Mouse (Mus musculus) midbrain, embryonic 12.5 days (tissue): ENCODE measurements around the gene Farsa. TPM values are rescaled to one million over a fixed set of nuclear protein-coding genes. Genes with fewer than 3 reads are reported as not detected.

Experiments
- ATAC-seq: fragments of 200-750 bp; cut with Nextera tagmentation; 2 replicates; pipeline ENCODE4 v1.8.0; 2017; ENCODE audit warnings: low read depth, moderate TSS enrichment, moderate library complexity; ENCODE audit not compliant: low FRiP score
- H3K27ac ChIP-seq: fragments of 300-500 bp; sonication (generic); replicated peaks from 2 replicates; pipeline ENCODE4 v1.5.1; 2016; ENCODE audit warnings: mild to moderate bottlenecking
- H3K27me3 ChIP-seq: fragments of 300-500 bp; sonication (generic); 2 replicates; pipeline ENCODE4 v1.6.1; 2016; ENCODE audit warnings: mild to moderate bottlenecking
- H3K36me3 ChIP-seq: fragments of 300-500 bp; sonication (generic); 2 replicates; pipeline ENCODE4 v1.6.1; 2016
- H3K4me1 ChIP-seq: fragments of 300-500 bp; sonication (generic); 2 replicates; pipeline ENCODE4 v1.6.1; 2016
- H3K4me2 ChIP-seq: fragments of 300-500 bp; sonication (generic); replicated peaks from 2 replicates; pipeline ENCODE4 v1.6.1; 2016; ENCODE audit warnings: mild to moderate bottlenecking, moderate library complexity
- H3K4me3 ChIP-seq: fragments of 300-500 bp; sonication (generic); 2 replicates; pipeline ENCODE4 v1.5.1; 2016; ENCODE audit warnings: mild to moderate bottlenecking
- H3K9ac ChIP-seq: fragments of 300-500 bp; sonication (generic); replicated peaks from 2 replicates; pipeline ENCODE4 v1.6.1; 2016; ENCODE audit warnings: mild to moderate bottlenecking, moderate library complexity
- H3K9me3 ChIP-seq: fragments of 300-500 bp; sonication (generic); 2 replicates; pipeline ENCODE4 v1.6.1; 2016; ENCODE audit warnings: mild to moderate bottlenecking
- WGBS: fragments of 180-500 bp; shearing (Covaris S2); methylation state at CpG from one replicate; pipeline ENCODE4 v1.1.7; 2016; 5-methylcytosine and 5-hydroxymethylcytosine counted together
- microRNA-seq: library from miRNA; unstranded; fragments of <30 nt; microRNA quantifications from one replicate; pipeline ENCODE4, GENCODE M21; 2017
- polyA plus RNA-seq: library from polyadenylated mRNA; unstranded; fragments of >200 nt; fragmentation: Nextera tagmentation; extraction: Ambion mirVana; gene quantifications from 2 replicates; pipeline ENCODE4 v1.2.1, GENCODE M21; 2016

Farsa gene
- polyA plus RNA-seq, 1 experiment from 2014 or later: 105 TPM

DNA sequence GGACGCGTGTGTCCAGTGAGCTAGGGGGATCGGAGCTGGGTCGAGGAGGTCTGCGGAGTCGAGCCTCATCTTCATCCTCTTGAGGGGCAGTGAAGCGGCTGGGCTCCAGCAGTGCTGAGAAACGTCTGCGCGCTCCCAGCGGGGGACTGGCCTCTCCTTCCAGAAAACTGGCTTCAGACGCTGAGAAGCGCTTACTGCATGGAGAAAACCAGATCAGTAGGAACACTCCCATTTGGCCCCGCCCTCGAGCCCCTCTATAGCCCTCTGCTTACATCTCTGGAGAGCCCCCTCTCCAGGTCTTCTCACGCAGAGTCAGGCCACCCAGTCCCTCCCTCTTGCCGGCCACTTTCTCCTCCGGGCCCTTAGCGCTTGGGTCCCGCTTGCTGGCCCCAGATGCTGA, 61.0 kb downstream of the Farsa start:
- H3K36me3 ChIP-seq: peaks cover 76% of the 10 kb centered on the region
- H3K9ac ChIP-seq: no peak overlapping the region
- no peak overlapping the region for H3K27ac ChIP-seq
- peaks cover 77% of the 10 kb centered on the region for H3K27me3 ChIP-seq
- no peak for ATAC-seq
- H3K4me3 ChIP-seq: no peak overlapping the region
- peaks cover 4% of the 10 kb centered on the region; the same call in 1 of the 2 replicates for H3K9me3 ChIP-seq
- no peak overlapping the region for H3K4me2 ChIP-seq
- WGBS: 24% methylated on average over 20 of the region's 20 CpGs
- H3K4me1 ChIP-seq: peaks cover 7% of the 10 kb centered on the region

DNA sequence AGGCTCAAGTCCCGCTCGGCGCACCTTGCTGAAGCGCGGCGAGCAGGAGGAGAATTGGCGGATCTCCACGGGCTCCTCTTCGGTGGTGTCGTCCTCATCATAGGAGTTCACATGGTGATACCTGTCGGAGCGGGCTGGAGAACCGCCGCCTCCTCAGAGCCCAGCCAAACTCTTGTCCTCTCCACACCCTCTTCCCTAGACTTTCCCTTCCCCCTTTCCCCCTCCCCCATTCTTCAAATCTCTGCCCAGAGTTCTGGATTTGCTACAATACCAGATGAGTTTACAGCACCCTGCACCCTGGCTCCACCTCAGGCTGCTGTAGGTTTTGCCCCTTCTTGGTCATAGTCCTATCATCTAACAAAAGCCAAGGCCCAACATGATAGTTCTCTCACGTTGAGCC, 61.9 kb downstream of the Farsa start:
- Histone ChIP-seq H3K27ac (no peak overlapping the region), H3K9me3 (peaks cover 4% of the 10 kb centered on the region; the same call in 1 of the 2 replicates), H3K4me3 (no peak overlapping the region), H3K27me3 (peaks cover 69% of the 10 kb centered on the region), H3K4me1 (no peaks in the 10 kb centered on the region), H3K4me2 (no peak overlapping the region), H3K36me3 (peaks cover 75% of the 10 kb centered on the region), H3K9ac (no peak overlapping the region)
- ATAC-seq: no peak
- 92% methylated on average over 15 of the region's 15 CpGs for WGBS

Small RNA genes lying within 50 kb of the gene (microRNA-seq; reads per million reads assigned to microRNA genes)
- gene Mir7069: 5.6 reads per million, percentile 20 among the genes with 10 or more reads in this experiment

Other genes starting within 250 kb of the Farsa start
- gene Ier2, start 194.1 kb upstream of the Farsa start, polyA plus RNA-seq: 47.1 and 47.4 TPM in 2 replicates
- 53.6 and 58.8 TPM in 2 replicates for gene Trmt1, start 170.7 kb upstream of the Farsa start, polyA plus RNA-seq
- gene Nacc1, start 169.1 kb upstream of the Farsa start, polyA plus RNA-seq: 20.8 and 25.0 TPM in 2 replicates
- 3.5 and 5.6 TPM in 2 replicates for gene Lyl1, start 155.5 kb upstream of the Farsa start, polyA plus RNA-seq
- 2.0 and 2.4 TPM in 2 replicates for gene G430095P16Rik, start 134.0 kb upstream of the Farsa start, polyA plus RNA-seq
- gene Nfix, start 56.6 kb upstream of the Farsa start, polyA plus RNA-seq: 6.6 and 8.5 TPM in 2 replicates
- gene Dand5, start 34.2 kb upstream of the Farsa start, polyA plus RNA-seq: 5.0 and 6.1 TPM in 2 replicates
- 36.1 and 36.6 TPM in 2 replicates for gene Gadd45gip1, start 25.5 kb upstream of the Farsa start, polyA plus RNA-seq
- 104 and 110 TPM in 2 replicates for gene Rad23a, start 16.3 kb upstream of the Farsa start, polyA plus RNA-seq
- 640 and 681 TPM in 2 replicates for gene Calr, start 10.1 kb upstream of the Farsa start, polyA plus RNA-seq
- 42.1 and 44.9 TPM in 2 replicates for gene Syce2, start 15.1 kb downstream of the Farsa start, polyA plus RNA-seq
- 33.1 and 33.9 TPM in 2 replicates for gene Gcdh, start 36.9 kb downstream of the Farsa start, polyA plus RNA-seq
- gene Klf1, start 44.9 kb downstream of the Farsa start, polyA plus RNA-seq: 4.3 and 4.5 TPM in 2 replicates
- 8.9 and 9.4 TPM in 2 replicates for gene Dnase2a, start 51.6 kb downstream of the Farsa start, polyA plus RNA-seq
- gene Mast1, start 80.4 kb downstream of the Farsa start, polyA plus RNA-seq: 29.3 and 34.3 TPM in 2 replicates
- 1.3 and 1.7 TPM in 2 replicates for gene Rtbdn, start 90.0 kb downstream of the Farsa start, polyA plus RNA-seq
- not detected in 2 replicates for gene Gm49661, start 112.4 kb downstream of the Farsa start, polyA plus RNA-seq
- gene Prdx2, start 112.6 kb downstream of the Farsa start, polyA plus RNA-seq: 1,292 and 1,309 TPM in 2 replicates
- gene Rnaseh2a, start 112.8 kb downstream of the Farsa start, polyA plus RNA-seq: 91.9 and 98.7 TPM in 2 replicates
- 6.0 and 6.5 TPM in 2 replicates for gene Junb, start 121.7 kb downstream of the Farsa start, polyA plus RNA-seq
- 17.7 and 18.7 TPM in 2 replicates for gene Hook2, start 133.6 kb downstream of the Farsa start, polyA plus RNA-seq
- not detected in 2 replicates for gene Best2, start 157.5 kb downstream of the Farsa start, polyA plus RNA-seq
- gene Asna1, start 168.3 kb downstream of the Farsa start, polyA plus RNA-seq: 137 and 146 TPM in 2 replicates
- gene Trir, start 169.8 kb downstream of the Farsa start, polyA plus RNA-seq: 164 and 178 TPM in 2 replicates
- 42.0 and 45.4 TPM in 2 replicates for gene Tnpo2, start 179.9 kb downstream of the Farsa start, polyA plus RNA-seq
- 40.7 and 41.6 TPM in 2 replicates for gene Fbxw9, start 203.1 kb downstream of the Farsa start, polyA plus RNA-seq
- 0.92 and 0.94 TPM in 2 replicates for gene Gm5741, start 211.0 kb downstream of the Farsa start, polyA plus RNA-seq
- gene Dhps, start 214.8 kb downstream of the Farsa start, polyA plus RNA-seq: 74.7 and 74.8 TPM in 2 replicates
- gene Wdr83os, start 223.8 kb downstream of the Farsa start, polyA plus RNA-seq: 114 and 119 TPM in 2 replicates
- gene Wdr83, start 224.3 kb downstream of the Farsa start, polyA plus RNA-seq: 46.6 and 54.2 TPM in 2 replicates
- gene Man2b1, start 226.3 kb downstream of the Farsa start, polyA plus RNA-seq: 19.2 and 20.7 TPM in 2 replicates